Mouse (Mus musculus): Measurements from ENCODE around the gene Phf11c.

DNA sequence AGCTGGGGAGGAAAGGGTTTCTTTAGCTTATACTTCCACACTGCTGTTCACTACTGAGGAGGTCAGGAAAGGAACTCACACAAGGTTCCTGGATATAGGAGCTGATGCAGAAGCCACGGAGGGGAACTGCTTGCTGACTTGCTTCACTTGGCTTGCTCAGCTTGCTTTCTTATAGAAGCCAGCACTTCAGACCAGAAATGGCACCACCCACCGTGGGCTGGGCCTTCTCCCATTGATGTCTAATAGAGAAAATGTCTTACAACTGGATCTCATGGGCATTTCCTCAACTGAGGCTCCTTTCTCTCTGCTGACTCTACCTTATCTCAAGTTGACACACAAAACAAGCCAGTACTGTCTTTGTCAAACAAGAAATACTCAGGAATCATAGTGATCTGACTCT is 38.7 kb upstream of the Phf11c start:
- TF ChIP-seq CTCF (IDR thresholded peaks at IDR 0.05; ENCODE audit: low read depth), result no peak
- no peak for TF ChIP-seq EP300 (IDR thresholded peaks at IDR 0.05; ENCODE audit: low read depth)

Measured in liver, postnatal 0 days (tissue).